ENCODE assay signal across 8 mouse cellular contexts in the genomic region with DNA sequence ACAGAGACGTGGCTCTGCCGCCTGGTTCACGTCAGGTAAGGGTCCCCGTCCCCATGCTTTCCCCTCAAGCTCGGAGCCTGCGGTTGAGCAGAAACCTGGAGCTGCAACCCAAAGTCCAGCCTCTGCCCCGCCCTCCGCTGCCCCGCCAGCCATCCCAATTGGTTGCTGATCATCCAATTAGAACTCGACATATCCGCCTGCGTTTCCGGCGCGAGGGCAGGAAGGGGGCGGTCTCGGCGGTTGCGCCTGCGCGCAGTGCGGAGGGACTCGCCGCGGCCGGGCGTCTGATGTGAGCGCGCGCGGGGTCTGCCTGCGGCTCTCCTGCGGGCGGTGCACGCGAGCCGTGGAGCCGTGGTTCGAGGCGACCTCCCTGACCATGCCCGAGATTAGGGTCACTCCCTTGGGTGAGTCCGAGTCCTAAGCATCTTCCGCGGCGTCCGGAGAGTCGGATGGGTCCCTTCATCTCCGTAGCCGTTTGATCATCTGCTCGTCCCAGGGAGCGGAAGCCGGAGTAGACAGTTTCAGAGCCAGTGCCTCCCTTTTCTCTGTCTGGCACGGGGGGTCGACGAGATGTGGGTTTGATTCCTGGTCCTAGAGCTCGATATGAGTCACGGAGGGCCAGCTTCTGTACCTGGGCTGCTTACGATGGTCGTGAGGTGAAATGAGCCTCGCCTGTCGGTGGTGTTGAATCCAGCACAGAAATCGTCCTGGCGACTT. TPM values are rescaled to one million over a fixed set of nuclear protein-coding genes. Genes with fewer than 3 reads are reported as not detected.
DNase-seq lines count a peak whose midpoint lies in the region; ATAC-seq and TF ChIP-seq lines count a peak whose summit lies in the region.

Gene Cptp, minus strand, starts transcription at position 124 of the 717 bp plus-strand sequence.
Gene Ints11, plus strand, starts transcription at position 230 of the 717 bp plus-strand sequence.

- peak within 1 kb of the TSS; percentile 98 for H3K4me2 ChIP-seq in lung, postnatal 0 days (replicated peaks; ENCODE audit: low read depth, low read length)

- H3K4me1 ChIP-seq in hindbrain, embryonic 10.5 days (replicated peaks), result peaks cover 28% of the 10 kb centered on the region
- H3K4me1 ChIP-seq in lung, postnatal 0 days (ENCODE audit: insufficient read depth, low read depth, low read length), result peaks cover 10% of the 10 kb centered on the region; the same call in 1 of the 2 replicates

- DNase-seq in MEL-GATA-1-ER (ENCODE audit: extremely low read depth, low read depth), result peak; percentile 88
- DNase-seq in cerebellum, adult 8-10 months, result peak; percentile 95
- DNase-seq in hindbrain, embryonic 10.5 days (ENCODE audit: low spot score), result peak; percentile 97
- DNase-seq in layer of hippocampus, adult 9-11 months, result peak; percentile 96
- DNase-seq in lung, postnatal 0 days (ENCODE audit: low spot score), result peak; percentile 97
- DNase-seq in ovary, postnatal 14 days (ENCODE audit: low spot score), result peak; percentile 91
- peak; percentile 97 for DNase-seq in thymus, postnatal 14 days

- no peak for TF ChIP-seq EP300 in lung, postnatal 0 days (IDR thresholded peaks at IDR 0.05)

- no peaks in the 10 kb centered on the region for H3K27me3 ChIP-seq in hindbrain, embryonic 10.5 days (ENCODE audit: insufficient read depth, poor library complexity, severe bottlenecking)
- no peaks in the 10 kb centered on the region for H3K27me3 ChIP-seq in lung, postnatal 0 days (replicated peaks; ENCODE audit: insufficient read depth, low read length)

- ATAC-seq in frontal cortex, adult (ENCODE audit: low TSS enrichment), result peak; percentile 98
- peak; percentile 98 for ATAC-seq in lung, postnatal 0 days

- under 1% methylated on average over 63 of the region's 63 CpGs for WGBS in hindbrain, embryonic 10.5 days
- under 1% methylated on average over 57 of the region's 63 CpGs for WGBS in lung, postnatal 0 days

- peak within 1 kb of the TSS; percentile 55 for H3K9ac ChIP-seq in lung, postnatal 0 days (replicated peaks; ENCODE audit: low read depth)

- H3K4me3 ChIP-seq in hindbrain, embryonic 10.5 days, result peak within 1 kb of the TSS; percentile 87
- H3K4me3 ChIP-seq in lung, postnatal 0 days (ENCODE audit: low read depth, low read length), result peak within 1 kb of the TSS; percentile 71

- H3K36me3 ChIP-seq in hindbrain, embryonic 10.5 days, result peaks cover 63% of the 10 kb centered on the region
- H3K36me3 ChIP-seq in lung, postnatal 0 days (ENCODE audit: insufficient read depth, low read length), result peaks cover 18% of the 10 kb centered on the region; the same call in 1 of the 2 replicates

- no peaks in the 10 kb centered on the region for H3K9me3 ChIP-seq in hindbrain, embryonic 10.5 days
- H3K9me3 ChIP-seq in lung, postnatal 0 days (ENCODE audit: low read length), result no peaks in the 10 kb centered on the region

- TF ChIP-seq CTCF in lung, postnatal 0 days (IDR thresholded peaks at IDR 0.05), result peak; percentile 65

- peak within 1 kb of the TSS; percentile 91 for H3K27ac ChIP-seq in hindbrain, embryonic 10.5 days
- H3K27ac ChIP-seq in lung, postnatal 0 days (ENCODE audit: low read length), result peak within 1 kb of the TSS; percentile 27

RNA-seq across cellular contexts. Expression of gene Cptp, which starts in this region (rescaled TPM):
- polyA plus RNA-seq in hindbrain, embryonic 10.5 days (2016; fragmentation: Nextera tagmentation; extraction: Ambion mirVana), result 22.0 and 24.8 TPM in 2 replicates
- 10.8 and 13.8 TPM in 2 replicates for polyA plus RNA-seq in lung, postnatal 0 days (2015; fragmentation: Nextera tagmentation; extraction: Ambion mirVana)

RNA-seq across cellular contexts. Expression of gene Ints11, which starts in this region (rescaled TPM):
- polyA plus RNA-seq in hindbrain, embryonic 10.5 days (2016; fragmentation: Nextera tagmentation; extraction: Ambion mirVana), result 103 and 104 TPM in 2 replicates
- 31.7 and 34.8 TPM in 2 replicates for polyA plus RNA-seq in lung, postnatal 0 days (2015; fragmentation: Nextera tagmentation; extraction: Ambion mirVana)

Comparison
In these comparisons a context has a peak if more than half of its experiments do, and no peak if none do; other contexts are left out.
1. Peak in every context shown above with its lines: DNase-seq, ATAC-seq, H3K4me3 ChIP-seq and H3K27ac ChIP-seq.